Mouse (Mus musculus) MEL (cell line): ENCODE data around the gene Ctsd.

Source experiments
- EP300 ChIP-seq, 2 experiments: IDR thresholded peaks; 2 replicates each; pipeline ENCODE4 v1.6.1; 2011; ENCODE audit warnings: improper control_type of control experiment in 2 of 2, low read length in 2 of 2, low read depth in 1 of 2, mild to moderate bottlenecking in 1 of 2
- MAX ChIP-seq: IDR thresholded peaks from 2 replicates; pipeline ENCODE4 v1.6.1; 2011; ENCODE audit warnings: low read length, improper control_type of control experiment
- MYC ChIP-seq: IDR thresholded peaks from 2 replicates; pipeline ENCODE4 v1.6.1; 2011; ENCODE audit warnings: low read depth, mild to moderate bottlenecking, low read length, improper control_type of control experiment, moderate library complexity
- TCF12 ChIP-seq: IDR thresholded peaks from 2 replicates; pipeline ENCODE4 v1.6.1; 2014; ENCODE audit warnings: low read depth, mild to moderate bottlenecking, inconsistent platforms, low read length, improper control_type of control experiment, moderate library complexity
- ZNF384 ChIP-seq: IDR thresholded peaks from 2 replicates; pipeline ENCODE4 v1.6.1; 2012; ENCODE audit warnings: low read depth, mild to moderate bottlenecking, inconsistent platforms, low read length, improper control_type of control experiment

DNA sequence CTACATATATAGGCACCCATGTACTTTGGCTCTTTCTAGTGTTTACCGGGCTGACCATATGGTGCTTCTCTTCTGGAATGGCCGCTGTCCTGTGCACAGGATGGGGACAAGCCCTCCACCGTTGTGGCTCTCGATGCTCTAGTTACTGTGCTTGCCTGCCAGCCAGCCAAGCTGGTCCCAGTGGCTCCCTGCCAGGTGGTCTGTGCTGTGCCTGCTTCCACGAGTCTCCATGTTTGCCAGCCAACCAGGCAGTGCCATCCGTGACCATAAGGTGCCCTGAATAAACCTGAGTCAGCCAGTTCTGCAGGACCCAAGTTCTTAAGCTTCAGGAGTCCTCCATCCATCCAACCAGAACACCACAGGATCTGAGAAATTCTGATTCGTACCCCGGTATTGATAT lies 52.7 kb downstream of the Ctsd start:
- TF ChIP-seq EP300 (IDR thresholded peaks at IDR 0.05; ENCODE audit: low read depth in 1 of 2, low read length in 2 of 2), result no peak
- TF ChIP-seq ZNF384, result no peak
- no peak for TF ChIP-seq MYC
- no peak for TF ChIP-seq MAX
- TF ChIP-seq TCF12, result no peak
